Mouse (Mus musculus) stomach, postnatal 0 days (tissue): ENCODE results near the gene Ccdc107. TPM values are rescaled to one million over a fixed set of nuclear protein-coding genes. Genes with fewer than 3 reads are reported as not detected.

Experiments
- ATAC-seq: fragments of 200-750 bp; cut with Nextera tagmentation; 2 replicates; pipeline ENCODE4 v1.8.0; 2017; ENCODE audit not compliant: low FRiP score, low TSS enrichment
- DNase-seq: peaks from one replicate; pipeline ENCODE4 v3.0.0-alpha.2; 2016; ENCODE audit warnings: low spot score
- H3K27ac ChIP-seq: fragments of 300-500 bp; sonication (generic); replicated peaks from 2 replicates; pipeline ENCODE4 v1.5.1; 2014; ENCODE audit warnings: mild to moderate bottlenecking, control low read depth
- H3K27me3 ChIP-seq: fragments of 300-500 bp; sonication (generic); 2 replicates; pipeline ENCODE4 v1.6.1; 2014; ENCODE audit warnings: low read length; ENCODE audit not compliant: control insufficient read depth, insufficient read depth
- H3K36me3 ChIP-seq: fragments of 300-500 bp; sonication (generic); 2 replicates; pipeline ENCODE4 v1.6.1; 2014; ENCODE audit warnings: low read length, mixed read lengths; ENCODE audit not compliant: control insufficient read depth, insufficient read depth
- H3K4me1 ChIP-seq: fragments of 300-500 bp; sonication (generic); replicated peaks from 2 replicates; pipeline ENCODE4 v1.6.1; 2014; ENCODE audit warnings: antibody characterized with exemption; ENCODE audit not compliant: control insufficient read depth, insufficient read depth
- H3K4me2 ChIP-seq: fragments of 300-500 bp; sonication (generic); replicated peaks from 2 replicates; pipeline ENCODE4 v1.6.1; 2014; ENCODE audit warnings: low read depth, mild to moderate bottlenecking, control low read depth, moderate library complexity
- H3K4me3 ChIP-seq: fragments of 300-500 bp; sonication (generic); 2 replicates; pipeline ENCODE4 v1.5.1; 2014; ENCODE audit warnings: low read depth, low read length, control low read depth
- H3K9ac ChIP-seq: fragments of 300-500 bp; sonication (generic); 2 replicates; pipeline ENCODE4 v1.6.1; 2014; ENCODE audit warnings: mild to moderate bottlenecking, low read length, control low read depth, mixed read lengths
- H3K9me3 ChIP-seq: fragments of 300-500 bp; sonication (generic); 2 replicates; pipeline ENCODE4 v1.6.1; 2016; ENCODE audit warnings: low read length; ENCODE audit not compliant: control insufficient read depth
- CTCF ChIP-seq: IDR thresholded peaks from 2 replicates; pipeline ENCODE4 v1.5.1; 2016; ENCODE audit warnings: antibody characterized with exemption, low read depth, mild to moderate bottlenecking, moderate library complexity
- EP300 ChIP-seq: optimal IDR thresholded peaks from 2 replicates; pipeline ENCODE3; 2016; ENCODE audit warnings: antibody characterized with exemption
- WGBS: fragments of 180-500 bp; shearing (Covaris S2); extraction: QIAGEN DNeasy Blood & Tissue Kit; methylation state at CpG from one replicate; pipeline ENCODE4 v1.1.7; 2014; 5-methylcytosine and 5-hydroxymethylcytosine counted together
- polyA plus RNA-seq: library from polyadenylated mRNA; unstranded; fragments of >200 nt; fragmentation: Nextera tagmentation; extraction: Ambion mirVana; gene quantifications from 2 replicates; pipeline ENCODE4 v1.2.1, GENCODE M21; 2015

The Ccdc107 gene
- polyA plus RNA-seq, 1 experiment from 2014 or later, result 120 TPM

DNA sequence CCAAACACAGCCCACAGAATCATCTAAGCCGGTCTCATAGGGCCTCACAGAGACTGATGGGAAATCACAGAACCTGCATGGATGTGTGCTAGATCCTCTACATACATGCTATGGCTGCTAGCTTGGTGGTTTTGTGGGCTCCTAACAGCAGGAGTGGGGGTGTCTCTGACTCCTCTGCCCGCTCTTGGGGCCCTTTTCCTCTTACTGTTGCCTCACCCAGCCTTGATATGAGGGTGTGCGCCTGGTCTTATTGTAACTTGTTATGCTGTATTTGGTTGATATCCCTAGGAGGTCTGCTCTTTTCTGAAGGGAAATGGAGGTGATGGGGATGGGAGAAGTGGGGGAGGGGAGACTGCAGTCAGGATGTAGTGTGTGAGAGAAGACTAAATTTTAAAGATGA lies 3.1 kb upstream of the Ccdc107 start:
- ATAC-seq, result no peak
- H3K4me3 ChIP-seq, result no peak overlapping the region
- WGBS, result 89% methylated on average over 3 of the region's 3 CpGs
- no peak overlapping the region for H3K9ac ChIP-seq
- H3K4me2 ChIP-seq, result no peak overlapping the region
- H3K36me3 ChIP-seq, result no peaks in the 10 kb centered on the region
- no peaks in the 10 kb centered on the region for H3K27me3 ChIP-seq
- TF ChIP-seq EP300 (no peak), CTCF (no peak)
- no peak overlapping the region for H3K27ac ChIP-seq
- no peak for DNase-seq
- no peaks in the 10 kb centered on the region for H3K9me3 ChIP-seq
- no peaks in the 10 kb centered on the region for H3K4me1 ChIP-seq

DNA sequence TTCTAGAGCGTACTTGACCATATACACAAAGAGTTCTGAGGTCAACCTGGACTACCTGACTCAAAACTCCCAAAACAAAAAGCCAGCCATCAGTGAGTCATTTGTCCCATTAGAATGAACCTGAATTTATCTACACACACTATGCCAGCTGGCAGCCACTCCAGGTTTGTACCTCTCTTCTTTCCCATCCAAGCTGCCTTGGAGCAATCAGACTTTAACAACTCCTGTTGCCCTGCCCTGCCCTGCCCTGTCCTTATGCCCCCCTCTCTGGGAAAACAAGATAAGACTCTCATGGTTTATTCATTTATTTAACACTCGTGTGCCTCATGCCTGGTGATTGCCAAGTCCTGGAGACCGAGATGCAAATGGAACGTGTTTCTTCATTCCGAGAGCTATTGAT lies 1.9 kb upstream of the Ccdc107 start:
- no peaks in the 10 kb centered on the region for H3K27me3 ChIP-seq
- peak; percentile 44 for DNase-seq
- no peak overlapping the region for H3K4me2 ChIP-seq
- 62% methylated on average over 5 of the region's 5 CpGs for WGBS
- H3K4me1 ChIP-seq, result no peaks in the 10 kb centered on the region
- H3K9me3 ChIP-seq, result no peaks in the 10 kb centered on the region
- no peaks in the 10 kb centered on the region for H3K36me3 ChIP-seq
- no peak overlapping the region for H3K4me3 ChIP-seq
- H3K27ac ChIP-seq, result no peak overlapping the region
- TF ChIP-seq CTCF (no peak), EP300 (no peak)
- peak; percentile 15; the same call in 1 of the 2 replicates for ATAC-seq
- H3K9ac ChIP-seq, result no peak overlapping the region

DNA sequence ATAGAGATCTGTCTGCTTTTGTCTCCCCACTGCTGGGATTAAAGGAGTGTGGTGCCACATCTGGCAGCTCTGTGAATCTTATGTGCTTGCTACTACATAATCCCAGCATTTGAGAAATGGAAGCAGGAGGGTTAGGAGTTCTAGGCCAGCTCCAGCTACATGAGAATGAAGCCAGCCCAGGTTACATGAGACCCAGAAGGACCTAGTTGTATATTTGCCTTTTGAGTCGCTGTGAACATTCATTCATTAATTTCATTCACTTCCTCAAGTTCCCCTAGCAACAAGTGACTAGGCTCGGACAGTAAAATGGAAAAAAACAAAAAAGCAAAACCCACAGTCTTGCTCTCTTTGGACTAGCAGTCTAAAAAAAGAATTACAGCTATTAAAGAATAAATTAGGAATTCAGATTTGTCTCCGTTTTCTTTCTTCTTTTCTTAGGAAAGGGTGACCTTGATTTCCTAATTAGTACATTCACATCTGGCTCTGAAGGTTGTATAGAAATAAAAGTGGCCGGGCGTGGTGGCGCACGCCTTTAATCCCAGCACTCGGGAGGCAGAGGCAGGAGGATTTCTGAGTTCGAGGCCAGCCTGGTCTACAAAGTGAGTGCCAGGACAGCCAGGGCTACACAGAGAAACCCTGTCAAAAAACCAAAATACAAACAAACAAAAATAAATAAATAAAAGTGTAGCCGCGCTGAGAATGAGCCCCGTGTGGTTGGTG lies 439 bp upstream of the Ccdc107 start:
- WGBS, result 43% methylated on average over 12 of the region's 12 CpGs

DNA sequence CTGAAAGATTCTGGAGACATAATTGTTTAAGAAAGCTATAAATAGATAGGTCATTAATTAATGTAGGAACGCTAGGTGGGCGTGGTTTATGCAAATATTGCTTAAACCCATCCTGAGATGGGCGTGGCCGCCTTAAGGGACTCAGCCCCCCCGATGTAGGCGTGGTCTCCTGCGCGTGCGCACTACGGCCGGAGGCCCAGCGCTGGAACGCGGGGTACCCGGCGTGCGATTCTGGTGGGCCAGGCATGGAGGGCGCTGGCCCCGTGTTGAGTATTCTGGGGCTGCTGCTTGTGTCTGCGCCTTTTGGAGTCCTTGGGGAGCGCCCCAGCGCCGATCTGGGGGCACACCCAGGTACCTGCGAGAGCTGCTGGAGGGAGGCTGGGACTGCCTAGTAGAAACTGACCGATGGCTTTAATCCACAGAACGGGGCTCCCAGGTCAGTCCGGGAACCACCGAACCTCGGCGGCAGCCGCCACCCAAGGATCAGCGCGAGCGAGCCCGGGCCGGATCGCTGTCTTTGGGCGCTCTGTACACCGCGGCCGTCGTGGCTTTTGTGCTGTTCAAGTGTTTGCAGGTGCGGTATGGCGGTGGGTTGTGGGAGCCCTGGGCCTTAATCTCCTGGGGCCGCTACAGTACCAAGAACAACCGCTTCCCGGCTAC lies 616 bp downstream of the Ccdc107 start:
- no peaks in the 10 kb centered on the region for H3K9me3 ChIP-seq
- WGBS, result under 1% methylated on average over 47 of the region's 47 CpGs
- peak; percentile 94 for DNase-seq
- peak overlapping the region; percentile 73 for H3K4me3 ChIP-seq
- peak; percentile 31; the same call in 1 of the 2 replicates for TF ChIP-seq CTCF
- TF ChIP-seq EP300, result peak; percentile 45
- peak overlapping the region; percentile 74 for H3K4me2 ChIP-seq
- H3K27ac ChIP-seq, result peak overlapping the region; percentile 89
- H3K27me3 ChIP-seq, result no peaks in the 10 kb centered on the region
- no peaks in the 10 kb centered on the region for H3K36me3 ChIP-seq
- H3K9ac ChIP-seq, result peak overlapping the region; percentile 86
- H3K4me1 ChIP-seq, result no peaks in the 10 kb centered on the region
- ATAC-seq, result peak; percentile 84

More for the DNA sequence above, 439 bp upstream of the Ccdc107 start:
- DNase-seq, result no peak
- Histone ChIP-seq H3K4me1 (no peaks in the 10 kb centered on the region), H3K4me2 (peak overlapping the region; percentile 44; the same call in 1 of the 2 replicates), H3K9me3 (no peaks in the 10 kb centered on the region), H3K36me3 (no peaks in the 10 kb centered on the region), H3K27me3 (no peaks in the 10 kb centered on the region), H3K27ac (peak overlapping the region; percentile 89), H3K9ac (0 out of 2 replicates have a peak overlapping the region, but pooled peaks have one; percentile 23), H3K4me3 (peak overlapping the region; percentile 73)
- TF ChIP-seq CTCF (no peak), EP300 (no peak)
- no peak; the same call in 1 of the 2 replicates for ATAC-seq

DNA sequence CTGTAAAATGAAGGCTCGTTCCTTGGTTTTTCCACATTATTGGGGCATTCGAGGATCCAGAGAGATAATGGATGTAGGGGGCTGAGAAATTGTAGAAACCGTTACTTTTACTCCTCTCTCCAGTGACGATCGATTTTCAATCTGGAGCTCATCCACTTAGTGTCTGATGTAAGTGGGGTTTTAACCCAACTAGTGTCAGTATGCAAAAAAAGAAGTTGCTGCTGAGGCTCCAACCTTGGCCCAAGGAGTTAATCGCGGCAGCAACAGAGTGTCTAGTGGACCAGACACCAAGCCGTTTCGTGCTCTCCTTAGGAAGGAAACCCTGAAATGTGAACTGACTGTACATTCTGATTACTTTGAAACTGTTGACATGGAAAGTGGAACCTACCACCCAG lies 1.1 kb downstream of the Ccdc107 start:
- H3K9ac ChIP-seq, result peak overlapping the region; percentile 86
- peak overlapping the region; percentile 89 for H3K27ac ChIP-seq
- peak overlapping the region; percentile 73 for H3K4me3 ChIP-seq
- H3K4me2 ChIP-seq, result peak overlapping the region; percentile 74
- no peaks in the 10 kb centered on the region for H3K36me3 ChIP-seq
- H3K9me3 ChIP-seq, result no peaks in the 10 kb centered on the region
- under 1% methylated on average over 9 of the region's 9 CpGs for WGBS
- ATAC-seq (no peak), DNase-seq (no peak)
- TF ChIP-seq CTCF (no peak), EP300 (no peak)
- no peaks in the 10 kb centered on the region for H3K27me3 ChIP-seq
- 0 out of 2 replicates have a peak, but pooled peaks cover 3% of the 10 kb centered on the region for H3K4me1 ChIP-seq

DNA sequence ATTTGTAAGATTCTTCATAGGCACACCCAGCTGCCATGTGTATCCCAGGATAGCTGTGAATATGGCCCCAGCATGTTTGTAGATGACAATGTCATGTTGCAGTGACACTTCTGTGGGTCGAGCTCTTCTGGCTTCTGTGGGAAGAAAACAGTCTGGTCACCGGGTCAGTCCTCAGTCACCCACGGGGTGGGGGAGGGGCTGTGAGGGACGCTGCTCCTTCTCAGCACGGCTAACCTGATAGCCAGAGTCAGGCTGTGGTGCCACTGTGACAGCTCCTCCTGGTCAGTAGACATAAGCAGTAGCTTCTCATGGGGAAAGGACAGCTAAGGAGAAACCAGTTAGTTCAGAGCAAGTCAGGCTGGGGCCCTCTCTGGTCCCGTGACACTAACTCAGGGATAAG lies 3.9 kb downstream of the Ccdc107 start:
- H3K4me1 ChIP-seq, result 0 out of 2 replicates have a peak, but pooled peaks cover 5% of the 10 kb centered on the region
- ATAC-seq (no peak), DNase-seq (no peak)
- H3K36me3 ChIP-seq, result no peaks in the 10 kb centered on the region
- no peak overlapping the region for H3K4me2 ChIP-seq
- H3K4me3 ChIP-seq, result no peak overlapping the region
- no peaks in the 10 kb centered on the region for H3K27me3 ChIP-seq
- no peak overlapping the region for H3K27ac ChIP-seq
- H3K9ac ChIP-seq, result no peak overlapping the region
- no peaks in the 10 kb centered on the region for H3K9me3 ChIP-seq
- 72% methylated on average over 6 of the region's 6 CpGs for WGBS
- TF ChIP-seq EP300, result no peak
- TF ChIP-seq CTCF, result no peak
